Mouse (Mus musculus) embryo, embryonic 11.5 days (tissue): Measurements from ENCODE around the gene Stx11.
"Not testable (repeated sequence)": the region's sequence is repeated elsewhere in the genome, so short reads cannot be mapped to it uniquely, and the experiment has no call there.

Source experiments
- DNase-seq: peaks from one replicate; pipeline ENCODE4 v3.0.0-alpha.2; 2012; ENCODE audit warnings: low read depth, low spot score

The Stx11 gene

DNA sequence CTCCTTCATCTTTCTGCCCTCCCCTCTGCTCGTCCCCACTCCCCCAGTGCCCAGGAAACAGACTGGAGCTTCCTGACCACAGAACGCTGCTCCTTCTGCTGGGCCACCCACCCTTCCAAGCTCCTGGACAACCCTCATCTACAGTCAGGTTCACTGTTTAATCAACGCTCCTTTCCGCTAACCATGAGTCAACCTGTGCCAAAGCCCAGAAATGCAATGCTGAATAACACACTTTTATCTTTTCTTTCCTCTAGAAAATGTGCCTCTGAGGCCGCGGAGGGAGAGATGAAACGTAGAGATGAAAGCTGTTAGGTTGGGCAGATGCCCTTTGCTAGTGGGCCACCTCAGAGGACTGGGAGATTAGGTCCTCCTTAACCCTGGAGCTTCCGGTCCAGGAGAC, 2.6 kb downstream of the Stx11 start:
- DNase-seq: no peak

DNA sequence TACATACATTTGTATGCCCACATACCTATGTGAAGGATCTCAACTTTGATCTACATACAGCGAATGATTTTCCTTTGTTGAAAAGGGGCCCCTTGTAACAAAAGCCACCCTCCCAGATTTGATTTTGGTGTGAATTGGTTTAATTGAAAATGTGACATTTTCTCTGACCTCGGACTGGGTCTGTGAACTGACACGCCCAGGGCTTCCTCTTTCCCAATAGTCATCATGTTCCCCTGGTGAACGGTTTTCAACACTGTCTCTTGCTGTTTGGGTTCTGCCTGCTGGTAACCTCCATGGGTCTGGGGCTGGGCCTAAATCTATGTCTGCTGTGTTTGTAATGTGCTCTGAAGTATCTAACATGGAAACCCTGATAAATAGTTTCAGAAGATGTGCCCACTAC, 6.8 kb downstream of the Stx11 start:
- no peak for DNase-seq

DNA sequence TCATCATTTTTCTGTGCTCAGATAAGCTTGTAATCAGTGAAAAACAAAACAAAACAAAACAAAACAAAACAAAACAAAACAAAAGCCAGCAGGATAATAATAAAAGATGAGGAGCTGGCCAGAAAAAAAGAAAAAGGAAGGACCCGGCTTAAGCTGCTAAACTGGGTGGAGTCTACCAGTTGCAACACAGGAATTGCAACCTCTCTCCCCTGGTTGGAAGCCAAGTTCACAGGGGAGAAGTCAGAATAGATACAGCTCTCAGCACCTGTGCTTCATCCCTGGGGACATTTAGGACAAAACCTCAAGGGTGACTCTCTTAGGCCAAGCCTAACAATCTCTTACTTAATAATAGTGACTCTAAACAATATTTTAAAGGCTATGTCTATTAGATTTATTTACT, 8.3 kb downstream of the Stx11 start:
- DNase-seq: no peak

DNA sequence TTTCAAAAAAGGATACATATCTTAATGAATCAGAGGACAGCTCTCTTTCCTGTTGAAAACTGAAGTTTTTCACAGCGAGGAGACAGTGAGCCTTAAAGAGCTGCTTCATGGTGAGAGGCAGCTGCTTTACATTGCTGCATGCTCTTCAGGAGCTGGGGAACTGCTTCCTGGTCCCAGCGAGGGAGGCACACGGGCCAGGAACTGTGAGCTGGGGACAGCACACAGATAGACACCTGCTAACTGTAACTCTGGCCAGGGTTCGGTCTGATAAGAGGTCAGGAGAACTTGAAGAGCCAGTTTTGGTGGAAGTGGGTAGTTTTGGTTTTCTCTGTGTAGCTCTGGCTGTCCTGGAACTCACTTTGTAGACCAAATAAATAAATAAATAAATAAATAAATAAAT, 12.7 kb downstream of the Stx11 start:
- DNase-seq: not testable (repeated sequence)

GRCm38 (mm10) chr10:12949299-12949698, 14.8 kb downstream of the Stx11 start:
- no peak for DNase-seq

DNA sequence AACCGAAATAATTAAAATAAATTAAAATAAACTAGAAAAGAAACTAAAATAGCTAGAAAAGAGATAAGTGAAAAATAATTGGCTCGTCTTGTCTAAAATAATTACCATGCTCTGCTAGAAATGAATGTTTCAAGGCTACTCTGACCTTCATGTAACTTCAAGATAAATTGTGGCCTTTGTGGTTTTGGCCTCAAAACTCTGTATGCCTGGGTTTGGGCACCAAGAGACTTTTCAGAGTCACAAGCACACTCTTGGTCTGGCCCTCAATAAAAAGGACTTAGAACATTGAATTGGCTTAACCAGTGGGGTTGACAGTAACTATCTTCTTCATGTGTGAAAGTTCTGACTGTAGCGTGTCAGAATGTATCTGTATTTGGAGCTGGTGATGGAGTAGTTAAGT, 16.5 kb downstream of the Stx11 start:
- DNase-seq: no peak

- peak; percentile 46 for DNase-seq
These were observed 22.9 kb downstream of the Stx11 start for GRCm38 (mm10) chr10:12941018-12941761.

DNA sequence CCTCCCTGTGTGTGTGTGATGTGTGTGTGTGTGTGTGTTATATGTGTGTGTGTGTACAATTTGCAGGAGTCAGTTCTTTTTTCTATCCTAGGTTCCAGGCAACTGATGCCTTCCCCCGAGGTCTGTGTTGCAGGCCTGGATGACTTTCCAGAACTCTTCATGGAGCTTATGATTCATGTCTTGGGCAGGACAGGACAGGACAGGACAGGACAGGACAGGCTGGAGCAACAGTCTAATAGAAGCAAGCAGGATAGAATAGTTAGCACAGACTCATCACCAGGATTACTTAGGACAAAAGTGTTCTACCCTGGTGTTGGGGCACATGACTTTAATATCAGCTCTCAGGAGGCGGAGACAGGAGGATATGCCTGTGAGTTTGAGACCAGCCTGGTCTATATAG, 25.3 kb downstream of the Stx11 start:
- DNase-seq: no peak

- DNase-seq: no peak
These were observed 28.0 kb downstream of the Stx11 start for GRCm38 (mm10) chr10:12936079-12936478.

DNA sequence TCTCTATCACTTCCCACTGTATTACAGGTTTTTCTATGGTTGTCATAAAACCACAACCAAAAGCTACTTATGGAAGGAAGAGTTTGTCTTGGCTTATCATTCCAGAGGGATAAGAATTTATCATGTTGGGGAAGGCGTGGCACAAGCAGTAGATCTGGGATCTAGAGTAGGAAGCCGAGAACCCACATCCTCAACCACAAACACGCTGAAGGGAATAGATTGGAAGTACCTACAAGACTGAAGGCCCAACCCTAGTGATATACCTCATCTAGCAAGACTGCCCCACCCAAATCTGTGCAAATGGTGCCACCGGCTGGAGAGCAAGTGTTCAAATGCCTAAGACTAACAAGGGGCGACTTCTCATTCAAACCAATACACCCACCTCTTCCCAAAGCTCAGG, 28.5 kb downstream of the Stx11 start:
- DNase-seq: no peak

- DNase-seq: no peak
These were observed 32.4 kb downstream of the Stx11 start for GRCm38 (mm10) chr10:12931492-12932400.

DNA sequence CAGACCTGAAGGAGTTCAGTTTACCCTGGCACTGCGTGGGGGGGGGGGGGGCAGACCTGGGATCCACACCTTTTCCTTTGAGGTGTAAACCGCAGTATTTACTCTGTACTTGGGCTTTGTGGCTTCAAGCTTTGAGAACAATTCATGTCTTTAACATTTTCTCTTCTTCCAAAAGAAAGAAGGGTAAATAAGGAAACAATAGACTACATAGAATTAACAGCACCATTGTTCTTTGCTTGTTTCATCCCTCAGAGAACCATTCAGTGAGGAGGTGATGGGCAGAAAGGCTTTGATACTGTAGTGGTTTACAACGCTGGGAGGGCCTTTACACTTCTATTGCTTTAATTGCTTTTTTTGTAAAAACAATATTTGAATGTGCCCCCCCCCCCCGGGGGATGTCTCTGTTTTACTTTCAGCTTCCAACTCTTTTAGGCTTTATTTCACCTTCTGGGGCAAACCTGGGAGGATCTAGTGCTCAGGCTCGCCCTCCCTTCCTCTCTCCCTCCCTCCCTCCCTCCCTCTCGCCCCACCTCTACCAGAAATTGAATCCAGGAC, 33.7 kb downstream of the Stx11 start:
- no peak for DNase-seq

- DNase-seq: no peak
These were observed 34.3 kb downstream of the Stx11 start for GRCm38 (mm10) chr10:12929857-12930174.

DNA sequence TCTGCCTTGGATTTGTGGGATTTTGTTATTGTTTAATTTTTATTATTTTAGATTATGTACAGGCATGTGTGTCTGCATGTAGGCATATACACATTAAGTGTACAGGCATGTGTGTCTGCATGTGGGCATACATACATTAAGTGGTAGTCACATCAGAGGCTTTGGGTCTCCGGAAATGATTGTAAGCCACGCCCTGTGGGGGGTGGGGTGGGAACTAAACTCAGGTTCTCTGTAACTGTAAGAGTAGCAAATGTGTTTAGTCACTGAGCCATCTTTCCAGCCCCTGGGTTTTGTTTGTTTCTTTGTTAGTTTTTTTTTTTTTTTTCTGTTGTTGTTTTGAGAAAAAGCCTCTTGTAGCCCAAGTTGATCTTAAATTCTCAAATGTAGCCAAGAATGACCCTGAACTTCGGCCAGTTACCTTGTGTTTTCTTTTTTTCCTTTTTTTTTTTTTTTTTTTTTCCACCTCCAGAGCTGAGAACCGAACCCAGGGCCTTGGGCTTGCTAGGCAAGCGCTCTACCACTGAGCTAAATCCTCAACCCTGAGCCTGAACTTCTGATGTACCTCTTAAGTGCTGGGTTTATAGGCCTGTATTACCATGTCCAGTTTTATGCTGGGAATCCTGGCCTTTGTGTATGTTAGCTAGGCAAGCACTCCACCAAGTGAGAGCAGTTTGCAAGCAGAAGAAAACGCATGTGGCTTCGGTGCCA, 34.8 kb downstream of the Stx11 start:
- no peak for DNase-seq

DNA sequence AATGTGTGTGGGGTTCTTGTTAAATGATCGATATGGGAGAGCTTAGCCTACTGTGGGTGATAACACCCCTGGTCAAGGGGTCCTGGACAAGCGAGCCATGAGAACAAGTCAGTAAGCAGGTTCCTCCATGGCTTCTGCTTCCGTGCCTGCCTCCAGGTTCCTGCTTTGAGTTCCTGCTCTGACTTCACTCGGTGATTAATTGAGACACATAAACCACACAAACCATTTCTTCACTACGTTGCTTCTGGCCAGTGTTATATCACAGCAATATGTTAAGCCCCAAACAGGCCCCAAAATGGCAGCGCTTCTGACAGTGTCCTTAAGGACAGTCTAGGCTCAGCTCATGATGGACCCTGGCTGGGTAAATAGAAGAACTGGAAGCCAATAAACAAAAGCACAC, 35.9 kb downstream of the Stx11 start:
- no peak for DNase-seq

- DNase-seq: peak; percentile 96
These were observed 41.3 kb downstream of the Stx11 start for GRCm38 (mm10) chr10:12922574-12923353.

GRCm38 (mm10) chr10:12922077-12922573, 42.0 kb downstream of the Stx11 start:
- no peak for DNase-seq

DNA sequence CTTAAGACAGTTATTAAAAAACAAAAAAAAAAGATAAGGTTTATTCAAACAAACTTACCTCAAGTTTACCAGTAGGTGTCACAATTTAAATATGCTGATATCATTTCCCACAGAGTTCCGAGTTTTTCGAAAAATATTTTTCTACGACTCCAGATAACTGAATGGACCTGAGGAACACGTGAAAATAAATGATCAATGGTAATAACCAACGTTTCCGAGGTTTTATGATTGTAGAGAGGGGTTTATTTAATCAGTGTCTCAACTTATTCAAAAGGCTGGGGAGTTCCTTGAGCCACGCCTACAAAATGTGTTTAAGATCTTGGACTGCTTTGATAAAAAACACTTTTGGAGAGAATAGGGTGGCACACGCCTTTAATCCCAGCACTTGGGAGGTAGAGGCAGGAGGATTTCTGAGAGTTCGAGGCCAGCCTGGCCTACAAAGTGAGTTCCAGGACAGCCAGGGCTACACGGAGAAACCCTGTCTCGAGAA, 42.5 kb downstream of the Stx11 start:
- DNase-seq: no peak

- no peak for DNase-seq
These were observed 44.8 kb downstream of the Stx11 start for GRCm38 (mm10) chr10:12919287-12919686.

DNA sequence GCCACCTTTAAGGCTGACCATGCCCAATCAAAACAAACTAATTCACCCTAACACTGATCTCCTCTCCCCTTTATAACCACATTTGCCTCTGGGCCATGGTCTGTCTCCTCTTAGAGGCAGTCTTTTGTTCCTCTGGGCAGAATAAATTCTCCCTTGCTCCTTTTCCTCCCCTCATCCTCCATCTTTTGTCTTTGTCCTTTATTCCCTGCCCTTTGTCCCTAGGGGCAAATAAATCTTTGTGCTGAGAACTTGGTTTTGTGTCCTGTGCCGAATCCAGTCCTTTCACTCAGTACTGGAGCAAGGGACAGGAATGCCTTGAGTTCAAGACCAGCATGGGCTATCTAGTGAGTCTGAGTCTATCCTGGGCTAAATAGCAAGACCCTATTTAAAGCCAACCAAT, 46.5 kb downstream of the Stx11 start:
- DNase-seq: no peak

GRCm38 (mm10) chr10:12916376-12916775, 47.7 kb downstream of the Stx11 start:
- no peak for DNase-seq
